Mouse (Mus musculus) kidney, embryonic 16.5 days (tissue): ENCODE data around the gene Gm21719. TPM values are rescaled to one million over a fixed set of nuclear protein-coding genes. Genes with fewer than 3 reads are reported as not detected.
"Not testable (repeated sequence)": the region's sequence is repeated elsewhere in the genome, so short reads cannot be mapped to it uniquely, and the experiment has no call there.

Experiments used
- ATAC-seq: fragments of 200-750 bp; cut with Nextera tagmentation; 2 replicates; pipeline ENCODE4 v1.8.0; 2017; ENCODE audit warnings: moderate TSS enrichment; ENCODE audit not compliant: low FRiP score, low TSS enrichment
- H3K27ac ChIP-seq: fragments of 300-500 bp; sonication (generic); 2 replicates; pipeline ENCODE4 v1.5.1; 2014; ENCODE audit warnings: low read length
- H3K27me3 ChIP-seq: fragments of 300-500 bp; sonication (generic); 2 replicates; pipeline ENCODE4 v1.6.1; 2014; ENCODE audit warnings: low read length, control low read depth, mixed read lengths; ENCODE audit not compliant: insufficient read depth
- H3K36me3 ChIP-seq: fragments of 300-500 bp; sonication (generic); 2 replicates; pipeline ENCODE4 v1.6.1; 2014; ENCODE audit warnings: low read length, control low read depth, mixed read lengths; ENCODE audit not compliant: insufficient read depth
- H3K4me1 ChIP-seq: fragments of 300-500 bp; sonication (generic); 2 replicates; pipeline ENCODE4 v1.6.1; 2014; ENCODE audit warnings: low read length, control low read depth, mixed read lengths; ENCODE audit not compliant: insufficient read depth
- H3K4me2 ChIP-seq: fragments of 300-500 bp; sonication (generic); replicated peaks from 2 replicates; pipeline ENCODE4 v1.6.1; 2014; ENCODE audit warnings: low read depth, low read length
- H3K4me3 ChIP-seq: fragments of 300-500 bp; sonication (generic); 2 replicates; pipeline ENCODE4 v1.5.1; 2014; ENCODE audit warnings: mild to moderate bottlenecking, low read length
- H3K9ac ChIP-seq: fragments of 300-500 bp; sonication (generic); replicated peaks from 2 replicates; pipeline ENCODE4 v1.6.1; 2014; ENCODE audit warnings: low read length
- H3K9me3 ChIP-seq: fragments of 300-500 bp; sonication (generic); 2 replicates; pipeline ENCODE4 v1.6.1; 2016; ENCODE audit warnings: low read length, control low read depth
- WGBS: fragments of 180-500 bp; shearing (Covaris S2); extraction: QIAGEN DNeasy Blood & Tissue Kit; methylation state at CpG from one replicate; pipeline ENCODE4 v1.1.7; 2014; 5-methylcytosine and 5-hydroxymethylcytosine counted together
- polyA plus RNA-seq: library from polyadenylated mRNA; unstranded; fragments of >200 nt; fragmentation: Nextera tagmentation; extraction: Ambion mirVana; gene quantifications from 2 replicates; pipeline ENCODE4 v1.2.1, GENCODE M21; 2015

Gene Gm21719
- not detected in 2 replicates for polyA plus RNA-seq

DNA sequence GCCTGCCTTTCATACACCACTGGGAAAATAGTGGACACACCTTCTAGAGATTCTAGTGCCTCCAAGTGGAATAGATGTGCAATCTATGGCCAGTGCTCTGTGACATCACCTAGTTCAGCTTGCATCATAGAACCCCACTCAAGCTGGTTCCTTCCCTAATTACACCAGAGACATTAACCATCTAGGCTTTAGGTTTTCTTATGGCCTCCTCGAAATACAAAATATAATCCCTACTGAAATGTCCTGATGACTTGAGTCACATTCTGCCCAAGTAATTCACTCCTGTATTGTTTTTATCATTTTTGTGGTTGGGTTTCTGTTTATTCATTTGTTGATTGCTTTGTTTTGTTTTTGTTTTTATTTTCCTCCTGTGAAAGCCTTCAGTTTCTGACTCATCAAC lies at the start of gene Gm21719:
Gene Gm21719 (minus strand): TSS at position 101 of the 400 bp plus-strand sequence.
- not testable (repeated sequence) for H3K9me3 ChIP-seq, H3K36me3 ChIP-seq, H3K27me3 ChIP-seq, ATAC-seq, H3K9ac ChIP-seq, H3K4me1 ChIP-seq, H3K4me3 ChIP-seq, H3K4me2 ChIP-seq, H3K27ac ChIP-seq
- WGBS, result no CpG with 5 or more reads among the region's 1 CpGs

Other genes with a start within 250 kb of the Gm21719 start
- not detected in 2 replicates for gene Gm28919, start 99.3 kb downstream of the Gm21719 start, polyA plus RNA-seq
- gene Gm20830, start 235.4 kb upstream of the Gm21719 start, polyA plus RNA-seq, result not detected in 2 replicates